Mouse (Mus musculus) heart, embryonic 11.5 days (tissue): ENCODE data around the gene Ift122. TPM values are rescaled to one million over a fixed set of nuclear protein-coding genes. Genes with fewer than 3 reads are reported as not detected.
A peak's percentile ranks its signal among the peaks of the same experiment; 100 is the strongest.
"Not testable (repeated sequence)": the region's sequence is repeated elsewhere in the genome, so short reads cannot be mapped to it uniquely, and the experiment has no call there.

Experiments
- ATAC-seq: fragments of 200-750 bp; cut with Nextera tagmentation; replicated peaks from 2 replicates; pipeline ENCODE4 v1.8.0; 2017; ENCODE audit warnings: moderate library complexity; ENCODE audit not compliant: insufficient number of reproducible peaks, low FRiP score, low TSS enrichment
- H3K27ac ChIP-seq: fragments of 300-500 bp; sonication (generic); 2 replicates; pipeline ENCODE4 v1.5.1; 2014; ENCODE audit warnings: mild to moderate bottlenecking, low read depth, low read length
- H3K27me3 ChIP-seq: fragments of 300-500 bp; sonication (generic); 2 replicates; pipeline ENCODE4 v1.6.1; 2014; ENCODE audit warnings: mild to moderate bottlenecking, low read length, mixed read lengths; ENCODE audit not compliant: control insufficient read depth, insufficient read depth
- H3K36me3 ChIP-seq: fragments of 300-500 bp; sonication (generic); 2 replicates; pipeline ENCODE4 v1.6.1; 2014; ENCODE audit warnings: mild to moderate bottlenecking, low read length, moderate library complexity, mixed read lengths; ENCODE audit not compliant: control insufficient read depth, insufficient read depth
- H3K4me1 ChIP-seq: fragments of 300-500 bp; sonication (generic); 2 replicates; pipeline ENCODE4 v1.6.1; 2014; ENCODE audit warnings: low read length; ENCODE audit not compliant: control insufficient read depth, insufficient read depth
- H3K4me2 ChIP-seq: fragments of 300-500 bp; sonication (generic); 2 replicates; pipeline ENCODE4 v1.6.1; 2014; ENCODE audit warnings: mild to moderate bottlenecking, moderate library complexity
- H3K4me3 ChIP-seq: fragments of 300-500 bp; sonication (generic); 2 replicates; pipeline ENCODE4 v1.5.1; 2014; ENCODE audit warnings: low read depth, low read length
- H3K9ac ChIP-seq: fragments of 300-500 bp; sonication (generic); 2 replicates; pipeline ENCODE4 v1.6.1; 2014; ENCODE audit warnings: mild to moderate bottlenecking, low read depth, low read length, moderate library complexity
- H3K9me3 ChIP-seq: fragments of 300-500 bp; sonication (generic); replicated peaks from 2 replicates; pipeline ENCODE4 v1.6.1; 2016; ENCODE audit warnings: low read length; ENCODE audit not compliant: control insufficient read depth
- WGBS: fragments of 180-500 bp; shearing (Covaris S2); extraction: QIAGEN DNeasy Blood & Tissue Kit; methylation state at CpG from one replicate; pipeline ENCODE4 v1.1.7; 2014; ENCODE audit not compliant: insufficient replicate concordance; 5-methylcytosine and 5-hydroxymethylcytosine counted together
- polyA plus RNA-seq: library from polyadenylated mRNA; unstranded; fragments of >200 nt; fragmentation: Nextera tagmentation; extraction: Ambion mirVana; gene quantifications from 2 replicates; pipeline ENCODE4 v1.2.1, GENCODE M21; 2014

Gene Ift122
- polyA plus RNA-seq, 1 experiment from 2014 or later, result 21.0 TPM

GRCm38 (mm10) chr6:115855733-115856360 lies 2.6 kb downstream of the Ift122 start:
- Histone ChIP-seq H3K27ac (peak overlapping the region; percentile 55), H3K9ac (no peak overlapping the region), H3K9me3 (no peaks in the 10 kb centered on the region), H3K4me3 (no peak overlapping the region), H3K4me1 (peaks cover 29% of the 10 kb centered on the region), H3K36me3 (no peaks in the 10 kb centered on the region), H3K27me3 (no peaks in the 10 kb centered on the region), H3K4me2 (no peak overlapping the region)
- WGBS, result 69% methylated on average over 3 of the region's 3 CpGs
- no peak for ATAC-seq

- Histone ChIP-seq H3K4me1 (peaks cover 29% of the 10 kb centered on the region), H3K27ac (peak overlapping the region; percentile 55; the same call in 1 of the 2 replicates), H3K4me2 (no peak overlapping the region), H3K9me3 (no peaks in the 10 kb centered on the region), H3K27me3 (no peaks in the 10 kb centered on the region), H3K4me3 (no peak overlapping the region), H3K9ac (no peak overlapping the region), H3K36me3 (no peaks in the 10 kb centered on the region)
- 53% methylated on average over 4 of the region's 4 CpGs for WGBS
- no peak for ATAC-seq
These were observed 3.1 kb downstream of the Ift122 start for GRCm38 (mm10) chr6:115856361-115856745.

- Histone ChIP-seq H3K27ac (no peak overlapping the region), H3K4me2 (no peak overlapping the region), H3K4me1 (peaks cover 36% of the 10 kb centered on the region)
These were observed 6.0 kb downstream of the Ift122 start for GRCm38 (mm10) chr6:115859258-115859657.

GRCm38 (mm10) chr6:115860027-115860556 lies 6.8 kb downstream of the Ift122 start:
- no peak for ATAC-seq
- peak overlapping the region; percentile 5; the same call in 1 of the 2 replicates for H3K27ac ChIP-seq

More at GRCm38 (mm10) chr6:115859258-115859657, 6.0 kb downstream of the Ift122 start:
- 48% methylated on average over 4 of the region's 4 CpGs for WGBS
- ATAC-seq, result no peak
- no peaks in the 10 kb centered on the region for H3K9me3 ChIP-seq
- no peaks in the 10 kb centered on the region for H3K36me3 ChIP-seq
- no peak overlapping the region for H3K9ac ChIP-seq
- H3K4me3 ChIP-seq, result no peak overlapping the region
- no peaks in the 10 kb centered on the region for H3K27me3 ChIP-seq

GRCm38 (mm10) chr6:115863340-115863841 lies 10.1 kb downstream of the Ift122 start:
- no peak overlapping the region for H3K4me2 ChIP-seq
- H3K9ac ChIP-seq, result no peak overlapping the region
- WGBS, result 47% methylated on average over 7 of the region's 7 CpGs
- H3K36me3 ChIP-seq, result no peaks in the 10 kb centered on the region
- H3K27ac ChIP-seq, result peak overlapping the region; percentile 31; the same call in 1 of the 2 replicates
- peaks cover 21% of the 10 kb centered on the region for H3K4me1 ChIP-seq
- H3K27me3 ChIP-seq, result no peaks in the 10 kb centered on the region
- no peak overlapping the region for H3K4me3 ChIP-seq
- no peaks in the 10 kb centered on the region for H3K9me3 ChIP-seq
- no peak for ATAC-seq

More at GRCm38 (mm10) chr6:115860027-115860556, 6.8 kb downstream of the Ift122 start:
- 56% methylated on average over 7 of the region's 7 CpGs for WGBS
- Histone ChIP-seq H3K4me3 (no peak overlapping the region), H3K9ac (no peak overlapping the region), H3K9me3 (no peaks in the 10 kb centered on the region), H3K27me3 (no peaks in the 10 kb centered on the region), H3K4me1 (peaks cover 36% of the 10 kb centered on the region), H3K36me3 (no peaks in the 10 kb centered on the region), H3K4me2 (no peak overlapping the region)

GRCm38 (mm10) chr6:115865246-115865645 lies 12.0 kb downstream of the Ift122 start:
- H3K9me3 ChIP-seq, result no peaks in the 10 kb centered on the region
- no peak overlapping the region for H3K9ac ChIP-seq
- H3K36me3 ChIP-seq, result no peaks in the 10 kb centered on the region
- no peak overlapping the region for H3K4me3 ChIP-seq
- 90% methylated on average over 4 of the region's 4 CpGs for whole genome bisulfite sequencing
- no peak for ATAC-seq
- no peak overlapping the region for H3K4me2 ChIP-seq
- peaks cover 14% of the 10 kb centered on the region for H3K4me1 ChIP-seq
- H3K27me3 ChIP-seq, result no peaks in the 10 kb centered on the region
- H3K27ac ChIP-seq, result no peak overlapping the region

- not testable (repeated sequence) for H3K27me3 ChIP-seq, H3K4me3 ChIP-seq, H3K4me1 ChIP-seq, H3K9me3 ChIP-seq, H3K9ac ChIP-seq, H3K27ac ChIP-seq, H3K36me3 ChIP-seq, H3K4me2 ChIP-seq, ATAC-seq
- no CpG with 5 or more reads among the region's 3 CpGs for WGBS
These were observed 13.9 kb downstream of the Ift122 start for GRCm38 (mm10) chr6:115867157-115867556.

GRCm38 (mm10) chr6:115871318-115871717 lies 18.0 kb downstream of the Ift122 start:
- H3K4me2 ChIP-seq, H3K4me1 ChIP-seq, H3K27ac ChIP-seq, H3K4me3 ChIP-seq, H3K9me3 ChIP-seq, H3K36me3 ChIP-seq, H3K27me3 ChIP-seq, H3K9ac ChIP-seq, ATAC-seq: not testable (repeated sequence)
- WGBS, result no CpG with 5 or more reads among the region's 3 CpGs

GRCm38 (mm10) chr6:115877239-115877638 lies 24.0 kb downstream of the Ift122 start:
- Histone ChIP-seq H3K36me3 (no peaks in the 10 kb centered on the region), H3K9ac (no peak overlapping the region), H3K27me3 (no peaks in the 10 kb centered on the region), H3K4me3 (no peak overlapping the region), H3K4me2 (no peak overlapping the region), H3K4me1 (peaks cover 4% of the 10 kb centered on the region), H3K9me3 (no peaks in the 10 kb centered on the region), H3K27ac (no peak overlapping the region)
- 76% methylated on average over 2 of the region's 2 CpGs for WGBS
- no peak for ATAC-seq
